Mouse (Mus musculus) small intestine, adult 2 months (tissue): ENCODE results near the gene Edem1.

ENCODE experiments used
- CTCF ChIP-seq: fragments of 200-500 bp; IDR thresholded peaks from 2 replicates; pipeline ENCODE4 v1.5.1; 2012; ENCODE audit warnings: low read depth, mild to moderate bottlenecking, control low read depth, inconsistent platforms, low read length, moderate library complexity, mixed read lengths; ENCODE audit not compliant: insufficient replicate concordance, insufficient read length; ENCODE audit errors: extremely low read depth
- POLR2A ChIP-seq: fragments of 200-500 bp; IDR thresholded peaks from 2 replicates; pipeline ENCODE4 v1.6.1; 2012; ENCODE audit warnings: low read depth, mild to moderate bottlenecking, control low read depth, inconsistent platforms, low read length, moderate library complexity

- no peak for TF ChIP-seq CTCF
- TF ChIP-seq POLR2A: no peak
Measured at GRCm38 (mm10) chr6:108899231-108899630, 70.8 kb downstream of the Edem1 start.
